Mouse (Mus musculus): ENCODE results near the gene Sh3gl1. TPM values are rescaled to one million over a fixed set of nuclear protein-coding genes. Genes with fewer than 3 reads are reported as not detected.
A peak's percentile ranks its signal among the peaks of the same experiment; 100 is the strongest.

Sh3gl1 gene
- total and polyA plus RNA-seq, 3 experiments = 41.3 to 70.6 (median 44.0) TPM

- no peak for DNase-seq
These were observed 15.1 kb downstream of the Sh3gl1 start for GRCm38 (mm10) chr17:56021161-56021910.

GRCm38 (mm10) chr17:56020400-56021084 is 15.9 kb downstream of the Sh3gl1 start:
- DNase-seq = no peak

- peak; percentile 59 for DNase-seq
These were observed 17.9 kb downstream of the Sh3gl1 start for GRCm38 (mm10) chr17:56018347-56019131.

GRCm38 (mm10) chr17:56017848-56018247 is 18.6 kb downstream of the Sh3gl1 start:
- no peak for DNase-seq

GRCm38 (mm10) chr17:56016793-56017785 is 19.3 kb downstream of the Sh3gl1 start:
- DNase-seq = peak; percentile 39

GRCm38 (mm10) chr17:56016382-56016781 is 20.1 kb downstream of the Sh3gl1 start:
- peak; percentile 50 for DNase-seq

- DNase-seq = no peak
These were observed 21.1 kb downstream of the Sh3gl1 start for GRCm38 (mm10) chr17:56015293-56015692.

GRCm38 (mm10) chr17:56011441-56011840 is 25.0 kb downstream of the Sh3gl1 start:
- DNase-seq = no peak

- DNase-seq = peak; percentile 86
These were observed 25.8 kb downstream of the Sh3gl1 start for GRCm38 (mm10) chr17:56010681-56011080.

GRCm38 (mm10) chr17:56010255-56010654 is 26.2 kb downstream of the Sh3gl1 start:
- DNase-seq = no peak

- DNase-seq = no peak
These were observed 26.5 kb downstream of the Sh3gl1 start for GRCm38 (mm10) chr17:56009962-56010240.

- peak; percentile 97 for DNase-seq
These were observed 27.1 kb downstream of the Sh3gl1 start for GRCm38 (mm10) chr17:56009088-56009961.

GRCm38 (mm10) chr17:56008356-56009087 is 27.9 kb downstream of the Sh3gl1 start:
- peak; percentile 97 for DNase-seq

- no peak for DNase-seq
These were observed 28.7 kb downstream of the Sh3gl1 start for GRCm38 (mm10) chr17:56007444-56008355.

- DNase-seq = no peak
These were observed 29.5 kb downstream of the Sh3gl1 start for GRCm38 (mm10) chr17:56006956-56007355.

GRCm38 (mm10) chr17:56005415-56006061 is 30.9 kb downstream of the Sh3gl1 start, which contains the start of the genes Stap2 and Mpnd:
TSS of gene Stap2 (minus strand) at chr17:56005584.
TSS of gene Mpnd (plus strand) at chr17:56005711.
- DNase-seq = peak; percentile 65

GRCm38 (mm10) chr17:56003000-56003399 is 33.4 kb downstream of the Sh3gl1 start:
- DNase-seq = no peak

Data from adrenal gland, adult 2 months (tissue).